Mouse (Mus musculus): ENCODE results near the gene Tiam1. TPM values are rescaled to one million over a fixed set of nuclear protein-coding genes. Genes with fewer than 3 reads are reported as not detected.

The Tiam1 gene
- polyA plus RNA-seq, 1 experiment: 1.8 TPM

- Histone ChIP-seq H3K4me1 (ENCODE audit: control insufficient read depth, insufficient read depth, insufficient read length, low read length) (no peaks in the 10 kb centered on the region; the same call in 1 of the 2 replicates), H3K27me3 (ENCODE audit: control insufficient read depth, insufficient read depth, low read length) (no peaks in the 10 kb centered on the region), H3K36me3 (ENCODE audit: control insufficient read depth, insufficient read depth, low read length) (no peaks in the 10 kb centered on the region), H3K27ac (ENCODE audit: insufficient read depth, low read depth, low read length) (no peak overlapping the region), H3K4me3 (ENCODE audit: low read depth, low read length) (no peak overlapping the region)
- TF ChIP-seq POLR2A (IDR thresholded peaks at IDR 0.05; ENCODE audit: low read depth, low read length) (no peak), CTCF (IDR thresholded peaks at IDR 0.05; ENCODE audit: extremely low read depth, insufficient read length, insufficient replicate concordance, low read depth, low read length) (no peak)
- WGBS: 82% methylated on average over 8 of the region's 8 CpGs
Measured at GRCm38 (mm10) chr16:89920417-89920816, 223.2 kb downstream of the Tiam1 start.

- Histone ChIP-seq H3K27ac (ENCODE audit: insufficient read depth, low read depth, low read length) (no peak overlapping the region), H3K4me3 (ENCODE audit: low read depth, low read length) (no peak overlapping the region), H3K4me1 (ENCODE audit: control insufficient read depth, insufficient read depth, insufficient read length, low read length) (no peaks in the 10 kb centered on the region), H3K27me3 (ENCODE audit: control insufficient read depth, insufficient read depth, low read length) (no peaks in the 10 kb centered on the region), H3K36me3 (ENCODE audit: control insufficient read depth, insufficient read depth, low read length) (no peaks in the 10 kb centered on the region)
- WGBS: 90% methylated on average over 15 of the region's 15 CpGs
- TF ChIP-seq POLR2A (IDR thresholded peaks at IDR 0.05; ENCODE audit: low read depth, low read length) (no peak), CTCF (IDR thresholded peaks at IDR 0.05; ENCODE audit: extremely low read depth, insufficient read length, insufficient replicate concordance, low read depth, low read length) (no peak)
Measured at GRCm38 (mm10) chr16:89917404-89917803, 226.2 kb downstream of the Tiam1 start.

- Histone ChIP-seq H3K36me3 (ENCODE audit: control insufficient read depth, insufficient read depth, low read length) (no peaks in the 10 kb centered on the region), H3K4me1 (ENCODE audit: control insufficient read depth, insufficient read depth, insufficient read length, low read length) (no peaks in the 10 kb centered on the region), H3K4me3 (ENCODE audit: low read depth, low read length) (no peak overlapping the region), H3K27me3 (ENCODE audit: control insufficient read depth, insufficient read depth, low read length) (no peaks in the 10 kb centered on the region), H3K27ac (ENCODE audit: insufficient read depth, low read depth, low read length) (no peak overlapping the region)
- WGBS: 90% methylated on average over 4 of the region's 4 CpGs
- TF ChIP-seq POLR2A (IDR thresholded peaks at IDR 0.05; ENCODE audit: low read depth, low read length) (no peak), CTCF (IDR thresholded peaks at IDR 0.05; ENCODE audit: extremely low read depth, insufficient read length, insufficient replicate concordance, low read depth, low read length) (no peak)
Measured at GRCm38 (mm10) chr16:89914946-89915345, 228.6 kb downstream of the Tiam1 start.

- Histone ChIP-seq H3K4me3 (ENCODE audit: low read depth, low read length) (no peak overlapping the region), H3K36me3 (ENCODE audit: control insufficient read depth, insufficient read depth, low read length) (no peaks in the 10 kb centered on the region), H3K27me3 (ENCODE audit: control insufficient read depth, insufficient read depth, low read length) (no peaks in the 10 kb centered on the region), H3K27ac (ENCODE audit: insufficient read depth, low read depth, low read length) (no peak overlapping the region), H3K4me1 (ENCODE audit: control insufficient read depth, insufficient read depth, insufficient read length, low read length) (no peaks in the 10 kb centered on the region)
- no peak for TF ChIP-seq POLR2A (IDR thresholded peaks at IDR 0.05; ENCODE audit: low read depth, low read length)
- TF ChIP-seq CTCF (IDR thresholded peaks at IDR 0.05; ENCODE audit: extremely low read depth, insufficient read length, insufficient replicate concordance, low read depth, low read length): no peak
- WGBS: 82% methylated on average over 8 of the region's 8 CpGs
Measured at GRCm38 (mm10) chr16:89912686-89913375, 230.7 kb downstream of the Tiam1 start.

- no peak overlapping the region for H3K27ac ChIP-seq (ENCODE audit: insufficient read depth, low read depth, low read length)
- no peaks in the 10 kb centered on the region for H3K27me3 ChIP-seq (ENCODE audit: control insufficient read depth, insufficient read depth, low read length)
- no peaks in the 10 kb centered on the region for H3K4me1 ChIP-seq (ENCODE audit: control insufficient read depth, insufficient read depth, insufficient read length, low read length)
- WGBS: 78% methylated on average over 26 of the region's 26 CpGs
- H3K4me3 ChIP-seq (ENCODE audit: low read depth, low read length): no peak overlapping the region
- no peaks in the 10 kb centered on the region for H3K36me3 ChIP-seq (ENCODE audit: control insufficient read depth, insufficient read depth, low read length)
- TF ChIP-seq CTCF (IDR thresholded peaks at IDR 0.05; ENCODE audit: extremely low read depth, insufficient read length, insufficient replicate concordance, low read depth, low read length): no peak
- no peak for TF ChIP-seq POLR2A (IDR thresholded peaks at IDR 0.05; ENCODE audit: low read depth, low read length)
Measured at GRCm38 (mm10) chr16:89909393-89910068, 234.0 kb downstream of the Tiam1 start.

GRCm38 (mm10) chr16:89907651-89908050, 235.9 kb downstream of the Tiam1 start:
- no peak for TF ChIP-seq POLR2A (IDR thresholded peaks at IDR 0.05; ENCODE audit: low read depth, low read length)
- Histone ChIP-seq H3K4me3 (ENCODE audit: low read depth, low read length) (no peak overlapping the region), H3K36me3 (ENCODE audit: control insufficient read depth, insufficient read depth, low read length) (no peaks in the 10 kb centered on the region), H3K4me1 (ENCODE audit: control insufficient read depth, insufficient read depth, insufficient read length, low read length) (no peaks in the 10 kb centered on the region), H3K27me3 (ENCODE audit: control insufficient read depth, insufficient read depth, low read length) (no peaks in the 10 kb centered on the region), H3K27ac (ENCODE audit: insufficient read depth, low read depth, low read length) (no peak overlapping the region)
- 91% methylated on average over 9 of the region's 9 CpGs for WGBS

- no peaks in the 10 kb centered on the region for H3K36me3 ChIP-seq (ENCODE audit: control insufficient read depth, insufficient read depth, low read length)
- H3K4me1 ChIP-seq (ENCODE audit: control insufficient read depth, insufficient read depth, insufficient read length, low read length): no peaks in the 10 kb centered on the region
- H3K27me3 ChIP-seq (ENCODE audit: control insufficient read depth, insufficient read depth, low read length): no peaks in the 10 kb centered on the region
- no peak overlapping the region for H3K27ac ChIP-seq (ENCODE audit: insufficient read depth, low read depth, low read length)
- no peak overlapping the region for H3K4me3 ChIP-seq (ENCODE audit: low read depth, low read length)
- WGBS: 85% methylated on average over 7 of the region's 7 CpGs
- no peak for TF ChIP-seq POLR2A (IDR thresholded peaks at IDR 0.05; ENCODE audit: low read depth, low read length)
- TF ChIP-seq CTCF (IDR thresholded peaks at IDR 0.05; ENCODE audit: extremely low read depth, insufficient read length, insufficient replicate concordance, low read depth, low read length): no peak
Measured at GRCm38 (mm10) chr16:89906909-89907308, 236.7 kb downstream of the Tiam1 start.

Data from small intestine, adult 2 months (tissue).